Mouse (Mus musculus) adipocyte (in vitro differentiated cells): ENCODE data around the gene Pklr.
"Not testable (repeated sequence)": the region's sequence is repeated elsewhere in the genome, so short reads cannot be mapped to it uniquely, and the experiment has no call there.

Source experiments
- DNase-seq: peaks from one replicate; pipeline ENCODE4 v3.0.0-alpha.2; 2016; ENCODE audit warnings: low spot score

Pklr gene

GRCm38 (mm10) chr3:89124241-89124640 lies 11.7 kb upstream of the Pklr start:
- DNase-seq, result peak; percentile 46

- no peak for DNase-seq
Observed at GRCm38 (mm10) chr3:89125981-89126380, 10.0 kb upstream of the Pklr start.

- no peak for DNase-seq
Observed at GRCm38 (mm10) chr3:89129908-89130307, 6.0 kb upstream of the Pklr start.

- no peak for DNase-seq
Observed at GRCm38 (mm10) chr3:89131816-89132215, 4.1 kb upstream of the Pklr start.

- no peak for DNase-seq
Observed at GRCm38 (mm10) chr3:89132285-89133062, 3.5 kb upstream of the Pklr start.

GRCm38 (mm10) chr3:89133063-89133450 lies 2.9 kb upstream of the Pklr start:
- DNase-seq, result no peak

- no peak for DNase-seq
Observed at GRCm38 (mm10) chr3:89133752-89134151, 2.2 kb upstream of the Pklr start.

GRCm38 (mm10) chr3:89136365-89136764 lies 423 bp downstream of the Pklr start:
- DNase-seq, result no peak

- no peak for DNase-seq
Observed at GRCm38 (mm10) chr3:89144821-89145220, 8.9 kb downstream of the Pklr start.

- no peak for DNase-seq
Observed at GRCm38 (mm10) chr3:89145566-89145965, 9.6 kb downstream of the Pklr start.

GRCm38 (mm10) chr3:89147101-89147978 lies 11.4 kb downstream of the Pklr start:
- no peak for DNase-seq

GRCm38 (mm10) chr3:89147979-89148311 lies 12.0 kb downstream of the Pklr start:
- no peak for DNase-seq

GRCm38 (mm10) chr3:89148567-89148966 lies 12.6 kb downstream of the Pklr start:
- no peak for DNase-seq

- DNase-seq, result no peak
Observed at GRCm38 (mm10) chr3:89152084-89152835, 16.3 kb downstream of the Pklr start.

GRCm38 (mm10) chr3:89156951-89157350 lies 21.0 kb downstream of the Pklr start:
- DNase-seq, result no peak

- no peak for DNase-seq
Observed at GRCm38 (mm10) chr3:89158651-89159050, 22.7 kb downstream of the Pklr start.

- peak; percentile 39 for DNase-seq
Observed at GRCm38 (mm10) chr3:89159211-89159610, 23.3 kb downstream of the Pklr start.

GRCm38 (mm10) chr3:89159616-89160344 lies 23.8 kb downstream of the Pklr start, which contains the start of gene Hcn3:
TSS of gene Hcn3 (minus strand) at chr3:89160196.
- DNase-seq, result no peak

- DNase-seq, result not testable (repeated sequence)
Observed at GRCm38 (mm10) chr3:89161207-89161606, 25.3 kb downstream of the Pklr start.

- no peak for DNase-seq
Observed at GRCm38 (mm10) chr3:89161786-89162185, 25.8 kb downstream of the Pklr start.

GRCm38 (mm10) chr3:89163123-89163522 lies 27.2 kb downstream of the Pklr start:
- peak; percentile 32 for DNase-seq
